Mouse (Mus musculus): ENCODE measurements at regions not wholly inside any gene's neighbourhood (a gene's known extent, or its start where the extent isn't known, plus 50 kb on each side); places are given as distances from the start of the nearest gene placed in this dataset.
"Not testable (repeated sequence)": the region's sequence is repeated elsewhere in the genome, so short reads cannot be mapped to it uniquely, and the experiment has no call there.

DNA sequence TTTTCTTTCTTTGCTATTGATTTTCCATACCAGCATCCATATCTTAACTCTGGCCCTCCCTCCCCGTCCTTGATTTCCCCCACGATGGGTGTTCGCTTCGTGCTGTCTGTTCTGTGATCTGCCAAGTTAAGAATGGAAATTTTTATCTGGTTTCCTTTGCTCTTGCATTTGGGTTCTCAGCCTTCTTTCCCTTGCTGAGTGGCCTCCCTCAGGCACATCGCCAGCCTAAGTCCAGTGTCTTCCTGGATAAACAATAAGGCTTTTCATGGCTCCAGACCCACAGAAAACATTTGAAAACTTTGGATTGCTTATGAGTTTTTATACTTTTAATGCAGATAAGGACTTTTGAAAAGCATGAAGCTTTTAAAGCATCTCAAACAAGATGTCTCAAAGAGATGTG lies 355.9 kb upstream of the Maf start:
- ATAC-seq (replicated peaks; ENCODE audit: poor library complexity), result no peak

DNA sequence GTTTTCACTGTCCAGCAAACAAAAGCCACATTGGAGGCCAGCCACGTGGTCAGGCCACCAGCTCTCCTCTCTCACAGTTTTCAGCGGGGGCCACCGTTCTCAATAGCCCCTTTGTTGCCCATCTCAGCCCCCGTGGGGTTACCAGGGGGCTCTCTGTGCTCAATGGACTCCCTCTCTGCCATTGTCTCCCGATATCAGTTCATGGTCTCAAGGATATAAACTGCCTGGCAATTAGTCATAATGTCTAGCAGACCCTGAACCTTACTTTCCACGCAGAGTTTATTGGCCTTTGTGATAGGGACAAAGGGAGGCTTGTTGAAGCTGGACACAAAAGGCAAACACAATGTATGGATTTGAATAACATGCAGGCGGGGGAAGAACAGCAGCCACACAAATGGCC lies 345.9 kb upstream of the Maf start:
- no peak for ATAC-seq (replicated peaks; ENCODE audit: poor library complexity)

DNA sequence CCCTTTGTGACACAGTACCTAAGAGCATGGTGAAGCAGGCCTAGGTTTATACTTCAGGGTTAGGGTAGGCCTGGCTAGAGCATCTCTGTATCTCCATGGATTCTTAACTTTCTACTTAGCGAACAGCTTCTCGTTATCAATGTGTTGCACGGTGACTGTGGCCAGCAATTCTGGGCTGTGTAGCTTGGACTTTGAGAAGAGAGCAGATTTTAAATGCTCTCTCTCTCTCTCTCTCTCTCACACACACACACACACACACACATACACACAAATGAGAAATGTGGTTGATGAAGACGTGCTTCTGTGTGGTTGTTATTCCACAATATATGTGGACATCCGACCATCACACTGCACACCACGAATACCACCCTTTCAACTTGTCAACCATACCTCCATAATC lies 345.4 kb upstream of the Maf start:
- ATAC-seq (replicated peaks; ENCODE audit: poor library complexity), result no peak

DNA sequence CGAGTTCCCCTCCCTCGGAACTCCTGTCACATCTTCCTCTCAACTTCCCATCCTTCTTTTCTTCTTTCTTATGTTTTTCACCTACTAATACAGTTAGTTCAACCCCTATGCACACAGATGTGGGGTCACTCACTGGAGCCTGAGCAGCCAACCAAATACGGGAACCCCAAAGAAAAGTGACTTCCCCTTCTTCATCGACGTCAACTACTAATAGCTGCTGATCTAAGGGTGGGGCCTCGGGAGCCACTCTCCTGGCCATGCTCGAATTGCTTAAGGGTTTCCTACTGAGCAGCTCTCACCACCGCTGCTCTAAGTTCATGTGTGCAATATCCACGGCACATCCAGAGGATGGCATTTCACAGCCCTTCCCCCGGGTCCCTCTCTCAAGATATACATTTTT lies 340.9 kb upstream of the Maf start:
- peak; percentile 58 for ATAC-seq (replicated peaks; ENCODE audit: poor library complexity)

DNA sequence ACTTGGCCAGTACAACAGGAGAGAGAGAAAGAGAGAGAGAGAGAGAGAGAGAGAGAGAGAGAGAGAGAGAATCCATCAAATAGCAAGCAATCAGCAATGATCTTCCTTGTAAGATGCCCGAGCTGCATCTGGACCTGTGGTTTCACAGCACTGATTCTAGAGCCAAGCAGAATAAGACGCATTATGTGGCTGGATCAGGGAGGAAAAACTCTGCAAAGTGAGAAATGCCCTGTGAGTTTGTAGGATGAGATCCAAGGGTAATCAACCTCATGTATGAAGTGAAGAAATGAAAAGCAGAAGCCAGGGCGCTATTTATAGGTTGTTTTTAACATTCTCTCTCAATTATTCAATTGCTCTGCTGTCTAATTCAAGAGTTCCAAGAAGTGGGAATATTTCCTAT lies 339.3 kb upstream of the Maf start:
- ATAC-seq (replicated peaks; ENCODE audit: poor library complexity), result no peak

DNA sequence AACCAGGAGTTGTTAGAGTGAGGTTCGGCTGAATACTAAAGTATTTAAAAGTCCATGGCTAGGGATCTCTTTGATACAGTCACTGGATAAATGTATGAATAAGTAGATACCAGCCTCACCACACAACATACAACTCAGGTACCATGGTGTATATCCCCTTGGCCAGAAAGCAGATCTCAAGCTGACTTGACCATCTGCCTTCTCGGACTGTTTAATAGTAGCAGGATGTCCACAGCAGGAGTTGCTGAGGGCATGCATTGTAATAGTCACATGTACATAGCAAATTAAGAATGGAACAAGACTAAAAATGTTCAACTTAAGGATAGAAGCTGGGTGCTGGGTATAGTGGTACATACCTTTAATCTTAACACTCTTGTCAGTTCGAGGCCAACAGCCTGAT lies 337.9 kb upstream of the Maf start:
- ATAC-seq (replicated peaks; ENCODE audit: poor library complexity), result no peak

DNA sequence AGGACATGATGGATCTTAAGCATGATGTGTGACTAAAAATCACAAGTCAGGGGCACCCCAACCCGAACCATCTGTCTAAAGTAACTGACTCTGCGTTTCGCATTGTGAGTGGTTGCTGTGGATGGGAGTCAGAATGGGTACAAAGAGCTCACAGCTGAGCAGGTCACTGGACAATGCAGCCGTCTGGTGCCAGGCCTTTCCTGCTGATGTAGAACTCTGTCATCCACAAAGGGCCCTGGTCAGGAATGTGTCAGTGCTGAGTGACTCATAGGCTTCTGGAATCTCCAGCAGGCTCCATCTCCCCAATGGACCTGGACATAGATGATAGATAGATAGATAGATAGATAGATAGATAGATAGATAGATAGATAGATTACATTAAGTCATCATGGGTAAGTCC lies 335.8 kb upstream of the Maf start:
- ATAC-seq (replicated peaks; ENCODE audit: poor library complexity), result no peak

DNA sequence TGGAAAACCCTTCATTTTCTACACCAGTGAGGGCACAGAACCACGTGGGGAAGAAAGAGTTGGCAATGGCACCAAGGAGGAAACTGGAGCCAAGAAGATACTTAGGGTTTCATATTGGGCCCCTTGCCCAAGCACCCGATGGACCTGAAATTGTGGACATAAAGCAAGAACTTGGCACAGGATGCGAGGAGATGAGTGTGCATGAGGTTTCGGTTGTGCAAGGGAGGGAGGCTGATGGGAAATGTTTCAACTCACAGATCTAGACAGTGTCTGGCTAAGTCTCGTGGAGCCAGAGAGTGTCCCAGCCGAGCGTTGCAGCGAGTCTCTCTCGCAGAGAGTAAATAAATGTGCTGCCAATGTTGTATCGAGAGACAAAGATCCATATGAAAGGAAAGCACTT lies 323.4 kb upstream of the Maf start:
- no peak for ATAC-seq (replicated peaks; ENCODE audit: poor library complexity)

DNA sequence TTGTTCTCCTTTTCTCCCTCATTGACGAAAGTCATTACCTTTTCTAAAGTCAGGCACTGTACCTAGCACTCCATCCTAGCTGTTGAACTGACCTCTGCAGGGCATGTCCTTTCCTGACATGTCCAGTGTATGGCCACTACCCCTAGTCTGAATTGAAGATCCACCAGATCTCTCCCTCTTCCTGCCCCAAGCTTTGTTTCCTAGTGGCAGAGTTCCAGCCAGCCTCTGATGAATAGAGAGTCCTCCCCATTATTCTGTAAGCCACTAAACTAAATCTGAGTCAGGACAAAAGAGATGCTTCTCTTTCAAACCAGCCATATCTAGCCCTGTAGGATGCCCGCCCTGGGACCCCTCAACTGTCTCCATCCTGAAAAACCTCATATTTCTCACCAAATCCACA lies 317.7 kb upstream of the Maf start:
- no peak for ATAC-seq (replicated peaks; ENCODE audit: poor library complexity)

DNA sequence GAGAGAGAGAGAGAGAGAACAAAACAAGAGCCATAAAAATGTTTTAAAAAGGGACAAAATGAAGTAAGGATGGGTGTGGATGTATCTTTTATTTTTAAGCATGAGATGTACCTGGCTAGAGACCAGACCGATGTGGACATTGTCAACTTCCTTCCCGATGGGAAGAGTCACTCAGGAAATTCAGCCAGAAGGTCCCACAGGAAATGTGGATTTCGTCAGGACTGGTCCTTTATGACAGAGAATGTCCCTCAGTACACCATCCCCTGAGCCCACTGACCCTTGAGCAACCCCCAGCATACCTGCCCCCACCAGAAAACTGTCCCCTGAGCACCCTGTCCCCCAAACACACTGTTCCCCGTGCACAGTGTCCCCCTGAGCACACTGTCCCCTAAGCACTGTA lies 317.2 kb upstream of the Maf start:
- ATAC-seq (replicated peaks; ENCODE audit: poor library complexity), result no peak

DNA sequence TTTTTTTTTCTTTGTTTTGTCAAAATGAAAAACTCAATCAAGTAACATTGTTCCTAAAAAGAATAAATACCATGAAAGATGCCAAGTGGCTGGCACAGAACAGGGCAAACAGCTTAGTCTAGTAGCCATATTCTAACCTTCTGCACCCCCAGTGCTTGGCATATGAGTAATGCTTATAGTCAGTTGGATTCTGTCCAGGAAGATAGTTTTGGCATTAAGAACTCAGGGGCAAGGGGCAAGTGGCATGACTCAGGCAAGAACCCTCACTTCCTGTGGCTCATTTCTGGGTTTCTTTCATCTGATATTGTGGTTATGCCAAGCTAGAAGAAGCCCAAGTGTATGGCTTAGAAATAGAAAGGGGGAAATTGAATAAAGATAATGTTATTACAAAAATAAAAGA lies 314.1 kb upstream of the Maf start:
- peak; percentile 85 for ATAC-seq (replicated peaks; ENCODE audit: poor library complexity)

DNA sequence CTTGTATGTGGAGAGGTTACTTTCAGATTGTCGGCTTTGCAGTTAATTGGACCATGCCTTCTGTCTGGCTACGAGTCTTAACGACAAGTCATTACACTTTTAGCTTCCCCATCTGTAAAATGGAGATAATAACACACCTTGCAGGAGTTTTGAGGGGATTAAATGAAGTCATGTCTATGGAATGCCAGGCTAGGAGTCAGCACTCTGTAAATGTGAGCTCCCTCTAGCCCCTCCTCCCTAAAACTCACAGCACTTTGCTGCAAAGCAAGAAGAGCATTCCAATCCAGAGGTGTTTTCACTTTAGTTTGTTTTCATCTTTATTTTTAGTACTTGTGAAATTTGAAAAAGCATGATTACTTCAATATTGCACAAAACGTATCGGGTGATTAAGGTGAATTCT lies 287.7 kb upstream of the Maf start:
- no peak for ATAC-seq (replicated peaks; ENCODE audit: poor library complexity)

DNA sequence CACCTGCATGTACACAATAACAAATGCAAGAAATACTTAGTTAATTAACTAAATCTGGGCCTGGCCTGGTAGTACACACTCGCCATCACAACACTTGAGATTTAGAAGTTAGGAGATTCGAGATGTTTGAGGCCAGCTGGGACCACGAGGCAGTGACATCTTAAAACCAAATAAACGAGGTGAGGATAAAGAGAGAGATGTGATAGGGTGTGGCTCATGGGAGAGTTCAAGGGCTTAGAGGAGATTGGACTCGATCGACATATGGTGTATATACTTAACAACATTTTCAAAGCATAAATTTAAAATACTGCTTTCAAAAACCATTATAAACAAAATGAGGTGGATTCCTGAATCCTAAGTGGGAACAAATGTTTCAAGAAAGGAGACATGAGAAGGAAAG lies 284.4 kb upstream of the Maf start:
- no peak for ATAC-seq (replicated peaks; ENCODE audit: poor library complexity)

DNA sequence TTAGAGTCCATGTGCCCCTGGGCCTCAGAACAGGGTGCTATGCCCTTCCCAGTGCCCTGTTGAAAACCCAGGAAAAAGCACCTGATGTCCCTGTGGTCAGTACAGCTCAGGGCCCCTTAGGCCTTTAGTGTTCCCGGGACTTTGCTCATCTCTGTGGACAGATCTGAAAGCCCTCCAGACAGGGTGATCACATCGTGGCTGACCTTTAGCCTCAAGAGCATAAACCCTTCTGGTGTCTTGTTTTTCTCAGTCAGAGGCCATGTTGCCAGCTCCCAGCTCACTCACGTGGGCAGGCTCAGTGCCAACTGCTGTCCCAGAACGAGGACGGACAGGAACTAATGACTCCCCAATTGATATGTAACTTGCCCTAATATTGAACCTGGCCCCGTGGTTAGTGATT lies 275.8 kb upstream of the Maf start:
- no peak for ATAC-seq (replicated peaks; ENCODE audit: poor library complexity)

DNA sequence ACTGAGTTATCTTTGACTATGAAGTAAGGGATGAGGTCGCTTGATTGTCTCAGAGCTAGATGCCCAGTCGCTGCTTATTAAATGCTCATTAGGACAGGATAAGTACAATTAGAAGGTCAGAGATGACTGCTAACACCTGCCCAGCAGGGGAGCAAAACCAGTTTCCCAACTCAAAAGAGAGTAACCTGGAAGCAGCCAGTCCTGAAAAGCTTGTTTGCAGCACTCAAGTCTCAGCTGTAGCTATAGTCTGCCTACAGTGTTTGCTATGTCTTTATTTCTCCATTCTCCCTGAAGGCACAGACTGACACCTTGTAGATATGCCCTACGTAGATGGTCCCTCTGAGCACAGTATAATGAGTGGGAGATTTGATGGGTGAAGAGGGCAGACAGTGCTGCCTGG lies 274.7 kb upstream of the Maf start:
- ATAC-seq (replicated peaks; ENCODE audit: poor library complexity), result no peak

DNA sequence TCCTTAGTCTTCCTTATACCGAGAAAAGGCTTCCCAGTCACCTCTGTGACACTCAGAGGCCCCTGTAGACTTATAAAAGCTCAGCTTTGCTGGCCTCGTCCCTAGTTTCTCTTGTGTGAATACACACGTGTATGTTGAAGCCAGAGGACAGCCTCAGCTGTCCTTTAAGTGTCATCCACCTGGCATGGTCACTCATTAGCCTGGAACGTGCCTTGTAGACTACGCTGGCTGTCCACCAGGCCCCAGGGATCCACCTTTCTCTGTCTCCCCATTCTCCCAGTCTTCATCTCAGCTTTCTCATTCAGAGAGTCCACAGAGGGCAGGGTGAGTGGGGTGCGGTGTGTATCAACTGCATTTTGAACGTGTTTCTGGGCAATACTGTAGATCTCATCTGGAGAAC lies 273.8 kb upstream of the Maf start:
- ATAC-seq (replicated peaks; ENCODE audit: poor library complexity), result no peak

DNA sequence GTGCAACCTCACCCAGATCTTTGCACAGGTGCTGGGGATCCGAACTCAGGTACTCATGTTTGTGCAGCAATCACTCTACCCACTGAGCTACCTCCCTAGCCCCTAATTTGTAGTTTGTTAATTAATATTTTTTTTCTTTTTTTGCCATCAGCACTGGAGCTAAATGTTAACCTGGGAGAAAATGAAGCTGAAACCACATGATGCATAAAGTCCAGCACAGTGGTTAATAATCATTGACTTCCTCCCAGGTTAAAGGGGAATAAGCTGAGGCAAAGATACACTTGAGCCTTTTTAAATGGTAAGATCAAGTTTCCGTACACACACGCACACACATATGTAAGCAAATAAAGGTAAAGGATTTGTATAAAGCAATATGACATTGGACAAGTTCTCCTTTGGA lies 273.0 kb upstream of the Maf start:
- ATAC-seq (replicated peaks; ENCODE audit: poor library complexity), result no peak

DNA sequence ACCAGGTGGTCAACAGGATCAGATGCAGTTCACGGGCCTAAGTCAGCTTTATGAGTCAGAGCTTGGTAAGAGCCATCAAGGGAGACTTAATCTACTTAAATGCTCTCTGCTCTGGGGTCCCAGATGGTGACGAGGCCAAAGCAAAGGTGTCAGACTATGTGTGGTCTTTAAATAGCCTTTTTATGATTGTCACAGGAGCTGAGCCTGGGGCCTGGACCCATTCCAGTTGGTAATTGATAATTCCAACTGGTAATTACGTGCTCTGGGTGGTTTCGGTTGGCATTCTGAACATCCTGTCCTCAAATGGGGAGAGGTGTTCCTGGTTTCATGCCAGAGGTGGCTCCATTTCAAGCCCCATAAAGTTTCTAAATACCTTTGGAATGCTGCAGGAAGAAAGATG lies 269.6 kb upstream of the Maf start:
- no peak for ATAC-seq (replicated peaks; ENCODE audit: poor library complexity)

DNA sequence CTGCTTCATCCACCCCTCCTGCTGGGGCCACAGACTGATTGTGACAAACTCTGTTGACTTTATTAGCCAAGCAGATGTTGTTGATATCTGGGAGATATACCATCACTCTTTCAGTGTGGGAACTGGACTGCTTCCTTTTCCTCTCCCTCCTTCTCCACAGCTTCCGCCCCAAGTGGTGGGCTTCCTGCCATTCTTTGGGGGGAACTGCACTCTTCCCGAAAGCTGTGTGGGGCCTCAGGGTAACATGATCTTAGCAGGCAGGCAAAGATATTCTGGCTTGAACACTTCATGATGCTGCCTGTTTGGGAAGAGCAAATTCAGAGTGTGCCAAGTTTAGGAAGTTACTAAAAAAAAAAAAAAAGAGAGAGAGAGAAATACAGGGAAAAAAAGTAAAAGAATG lies 267.1 kb upstream of the Maf start:
- ATAC-seq (replicated peaks; ENCODE audit: poor library complexity), result no peak

DNA sequence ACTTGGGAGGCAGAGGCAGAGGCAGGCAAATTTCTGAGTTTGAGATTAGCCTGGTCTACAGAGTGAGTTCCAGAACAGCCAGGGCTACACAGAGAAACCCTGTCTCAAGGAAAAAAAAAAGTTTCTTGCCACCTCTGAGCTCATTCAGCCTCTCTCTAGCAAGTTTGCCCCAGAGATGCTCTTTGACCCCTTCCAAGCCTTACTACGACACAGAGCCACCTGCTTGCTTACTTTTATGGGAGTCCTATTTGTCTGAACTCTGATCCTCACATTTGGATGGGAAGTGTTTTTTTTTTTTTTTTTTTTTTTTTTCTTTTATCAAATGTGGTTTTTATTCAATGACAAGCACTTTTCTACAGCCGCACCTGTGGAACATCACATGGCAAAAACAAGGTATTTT lies 263.8 kb upstream of the Maf start:
- not testable (repeated sequence) for ATAC-seq (replicated peaks; ENCODE audit: poor library complexity)

DNA sequence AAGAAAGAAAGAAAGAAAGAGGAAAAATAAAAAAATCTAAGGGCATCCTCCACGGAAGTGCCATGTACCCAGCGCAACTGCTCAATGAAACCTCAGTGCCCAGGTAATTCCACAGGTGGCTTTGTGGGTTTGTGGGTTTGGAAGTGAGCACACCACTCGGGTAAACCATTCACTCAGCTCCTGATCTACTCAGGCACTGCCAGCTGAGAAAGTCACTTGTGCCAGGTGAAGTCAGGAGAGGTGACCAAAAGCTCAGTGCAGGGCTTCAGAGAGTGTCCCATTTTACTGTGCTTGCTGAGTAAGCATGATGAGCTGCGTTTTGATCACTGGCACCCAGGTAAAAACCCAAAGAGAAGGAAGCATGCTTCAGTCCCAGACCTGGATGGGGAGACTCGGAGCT lies 260.5 kb upstream of the Maf start:
- no peak for ATAC-seq (replicated peaks; ENCODE audit: poor library complexity)

DNA sequence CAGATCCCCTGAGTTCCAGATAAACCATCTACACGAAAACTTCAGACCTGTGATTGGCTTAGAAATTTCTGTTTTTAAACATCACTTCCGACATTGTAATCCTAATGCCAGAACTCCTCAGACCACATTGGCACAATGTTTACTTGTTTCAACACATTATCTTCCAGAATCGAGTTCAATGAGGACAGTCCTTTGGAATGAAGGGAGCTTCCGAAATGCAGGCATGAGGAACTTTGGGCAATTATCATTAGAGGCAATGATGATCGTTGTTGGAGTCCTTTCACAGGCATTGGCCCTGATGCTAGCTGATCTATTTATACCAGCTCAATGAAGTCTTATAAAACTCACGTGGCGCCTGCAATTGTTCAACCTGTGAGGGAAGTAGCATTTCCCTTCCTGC lies 258.4 kb upstream of the Maf start:
- no peak for ATAC-seq (replicated peaks; ENCODE audit: poor library complexity)

DNA sequence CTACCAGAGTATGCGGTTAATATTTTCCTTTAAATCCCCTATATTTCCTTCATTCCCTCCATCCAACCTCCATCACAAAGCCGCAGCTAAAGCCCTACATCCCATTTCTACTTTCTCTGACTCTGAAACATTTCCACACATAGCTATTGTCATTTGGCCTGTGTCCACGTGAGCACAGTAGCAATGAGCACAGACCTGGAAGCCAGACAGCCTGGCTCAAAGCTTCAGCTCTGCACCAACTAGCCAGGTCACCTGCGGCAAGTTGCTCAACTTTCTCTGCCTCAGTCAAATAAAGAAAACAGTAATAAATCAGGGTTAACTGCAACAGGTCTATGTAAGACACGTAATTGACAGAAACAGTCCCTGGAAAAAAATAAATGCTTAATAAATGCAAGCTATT lies 247.8 kb upstream of the Maf start:
- no peak for ATAC-seq (replicated peaks; ENCODE audit: poor library complexity)

DNA sequence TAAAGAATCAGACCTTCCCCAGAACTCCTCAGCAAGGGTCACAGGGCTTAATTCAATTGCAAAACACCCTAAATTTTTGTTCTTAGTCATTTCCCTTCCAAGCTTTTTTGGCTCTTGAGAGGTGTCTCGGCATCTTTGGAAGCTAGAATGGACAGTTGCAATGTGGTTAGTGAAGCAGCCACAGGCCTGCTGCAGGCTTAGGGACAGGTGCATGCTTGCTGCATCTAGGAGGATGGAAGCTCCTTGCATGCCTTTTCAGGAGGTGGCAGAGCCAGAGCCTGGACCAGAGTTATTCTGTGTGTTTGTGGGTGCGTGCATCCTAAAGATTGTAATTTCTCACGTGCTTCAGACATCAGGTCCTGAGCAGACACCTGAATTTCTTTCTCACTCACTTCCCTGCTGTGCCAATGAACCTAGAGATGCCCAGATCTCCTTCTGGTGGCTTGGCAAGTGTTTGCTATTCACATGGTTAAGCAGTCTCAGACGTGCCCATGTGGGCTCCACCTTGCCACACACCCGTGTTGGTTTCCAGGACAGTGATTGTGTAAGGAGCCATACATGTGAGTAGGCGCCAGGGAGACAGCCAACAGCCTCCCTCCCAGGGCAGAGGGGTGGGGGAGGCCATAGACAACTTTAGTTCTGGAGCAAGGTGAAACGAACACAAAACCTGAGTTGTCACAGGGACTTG lies 246.3 kb upstream of the Maf start:
- no peak for ATAC-seq (replicated peaks; ENCODE audit: poor library complexity)
